Mouse (Mus musculus): ENCODE measurements around the gene Ube2t. TPM values are rescaled to one million over a fixed set of nuclear protein-coding genes. Genes with fewer than 3 reads are reported as not detected.
A peak's percentile ranks its signal among the peaks of the same experiment; 100 is the strongest.

Gene Ube2t
- total RNA-seq (2012; rRNA removed): 24.2 and 29.7 TPM in 2 replicates

GRCm38 (mm10) chr1:134962053-134962803 is at the start of gene Ube2t:
Ube2t (plus strand) TSS chr1:134962565.
- in situ Hi-C loops (cut with MboI; ENCODE audit: low sequenced_read_pairs in 2 of 2, unreplicated experiment in 2 of 2): no loop called here
- H3K4me3 ChIP-seq (ENCODE audit: insufficient read depth in 1 of 2, low read depth in 1 of 2, low read length in 2 of 2, poor library complexity in 1 of 2, severe bottlenecking in 1 of 2): peak within 1 kb of the TSS; percentile 82 to 87

GRCm38 (mm10) chr1:134913535-134913934 is 48.8 kb upstream of the Ube2t start:
- H3K27ac ChIP-seq (ENCODE audit: insufficient read depth, low read depth, low read length, poor library complexity, severe bottlenecking): no peak overlapping the region
- H3K9me3 ChIP-seq (ENCODE audit: control insufficient read depth, insufficient read depth, low read depth, low read length): no peaks in the 10 kb centered on the region
- no peak overlapping the region for H3K9ac ChIP-seq (ENCODE audit: insufficient read depth, low read depth, low read length, poor library complexity, severe bottlenecking)
- H3K36me3 ChIP-seq (ENCODE audit: control insufficient read depth, insufficient read depth, low read length, poor library complexity, severe bottlenecking): no peaks in the 10 kb centered on the region
- H3K4me1 ChIP-seq (ENCODE audit: control insufficient read depth in 2 of 2, insufficient read depth in 2 of 2, low read length in 2 of 2, poor library complexity in 1 of 2): no peaks in the 10 kb centered on the region
- in situ Hi-C loops (cut with MboI; ENCODE audit: low sequenced_read_pairs in 2 of 2, unreplicated experiment in 2 of 2): no loop called here
- H3K4me3 ChIP-seq (ENCODE audit: insufficient read depth in 1 of 2, low read depth in 1 of 2, low read length in 2 of 2, poor library complexity in 1 of 2, severe bottlenecking in 1 of 2): no peak overlapping the region
- DNase-seq (ENCODE audit: low read depth, low spot score): no peak
- TF ChIP-seq ZC3H11A (IDR thresholded peaks at IDR 0.05; ENCODE audit: borderline replicate concordance, low read depth, low read length): no peak
- TF ChIP-seq HCFC1 (IDR thresholded peaks at IDR 0.05; ENCODE audit: borderline replicate concordance, insufficient read depth, low read length): no peak
- no peak for TF ChIP-seq MAFK (IDR thresholded peaks at IDR 0.05; ENCODE audit: insufficient read depth, low read depth, low read length)
- no peak for TF ChIP-seq CHD2 (IDR thresholded peaks at IDR 0.05; ENCODE audit: low read depth, low read length)
- TF ChIP-seq ZNF384 (IDR thresholded peaks at IDR 0.05; ENCODE audit: low read depth, low read length): no peak

More at GRCm38 (mm10) chr1:134962053-134962803, at the start of gene Ube2t:
- no peak for TF ChIP-seq HCFC1 (IDR thresholded peaks at IDR 0.05; ENCODE audit: borderline replicate concordance, insufficient read depth, low read length)
- TF ChIP-seq ZC3H11A (IDR thresholded peaks at IDR 0.05; ENCODE audit: borderline replicate concordance, low read depth, low read length): no peak
- TF ChIP-seq CHD2 (IDR thresholded peaks at IDR 0.05; ENCODE audit: low read depth, low read length): peak; percentile 90
- Histone ChIP-seq H3K36me3 (ENCODE audit: control insufficient read depth, insufficient read depth, low read length, poor library complexity, severe bottlenecking) (peaks cover 6% of the 10 kb centered on the region; the same call in 1 of the 2 replicates), H3K9me3 (ENCODE audit: control insufficient read depth, insufficient read depth, low read depth, low read length) (no peaks in the 10 kb centered on the region), H3K27ac (ENCODE audit: insufficient read depth, low read depth, low read length, poor library complexity, severe bottlenecking) (peak within 1 kb of the TSS; percentile 64), H3K9ac (ENCODE audit: insufficient read depth, low read depth, low read length, poor library complexity, severe bottlenecking) (peak within 1 kb of the TSS; percentile 85), H3K4me1 (ENCODE audit: control insufficient read depth in 2 of 2, insufficient read depth in 2 of 2, low read length in 2 of 2, poor library complexity in 1 of 2) (peaks cover 0 to 4% of the 10 kb centered on the region in 2 experiments; a peak in 1 of 4 replicates)
- peak; percentile 92 for DNase-seq (ENCODE audit: low read depth, low spot score)

GRCm38 (mm10) chr1:134915421-134915820 is 46.9 kb upstream of the Ube2t start:
- Histone ChIP-seq H3K9me3 (ENCODE audit: control insufficient read depth, insufficient read depth, low read depth, low read length) (no peaks in the 10 kb centered on the region), H3K9ac (ENCODE audit: insufficient read depth, low read depth, low read length, poor library complexity, severe bottlenecking) (no peak overlapping the region), H3K36me3 (ENCODE audit: control insufficient read depth, insufficient read depth, low read length, poor library complexity, severe bottlenecking) (no peaks in the 10 kb centered on the region), H3K4me3 (ENCODE audit: insufficient read depth in 1 of 2, low read depth in 1 of 2, low read length in 2 of 2, poor library complexity in 1 of 2, severe bottlenecking in 1 of 2) (no peak overlapping the region), H3K4me1 (ENCODE audit: control insufficient read depth in 2 of 2, insufficient read depth in 2 of 2, low read length in 2 of 2, poor library complexity in 1 of 2) (no peaks in the 10 kb centered on the region), H3K27ac (ENCODE audit: insufficient read depth, low read depth, low read length, poor library complexity, severe bottlenecking) (no peak overlapping the region)
- in situ Hi-C loops (cut with MboI; ENCODE audit: low sequenced_read_pairs in 2 of 2, unreplicated experiment in 2 of 2): no loop called here
- no peak for TF ChIP-seq ZC3H11A (IDR thresholded peaks at IDR 0.05; ENCODE audit: borderline replicate concordance, low read depth, low read length)
- no peak for TF ChIP-seq CHD2 (IDR thresholded peaks at IDR 0.05; ENCODE audit: low read depth, low read length)
- no peak for TF ChIP-seq HCFC1 (IDR thresholded peaks at IDR 0.05; ENCODE audit: borderline replicate concordance, insufficient read depth, low read length)
- TF ChIP-seq MAFK (IDR thresholded peaks at IDR 0.05; ENCODE audit: insufficient read depth, low read depth, low read length): no peak
- TF ChIP-seq ZNF384 (IDR thresholded peaks at IDR 0.05; ENCODE audit: low read depth, low read length): no peak
- no peak for DNase-seq (ENCODE audit: low read depth, low spot score)

DNA sequence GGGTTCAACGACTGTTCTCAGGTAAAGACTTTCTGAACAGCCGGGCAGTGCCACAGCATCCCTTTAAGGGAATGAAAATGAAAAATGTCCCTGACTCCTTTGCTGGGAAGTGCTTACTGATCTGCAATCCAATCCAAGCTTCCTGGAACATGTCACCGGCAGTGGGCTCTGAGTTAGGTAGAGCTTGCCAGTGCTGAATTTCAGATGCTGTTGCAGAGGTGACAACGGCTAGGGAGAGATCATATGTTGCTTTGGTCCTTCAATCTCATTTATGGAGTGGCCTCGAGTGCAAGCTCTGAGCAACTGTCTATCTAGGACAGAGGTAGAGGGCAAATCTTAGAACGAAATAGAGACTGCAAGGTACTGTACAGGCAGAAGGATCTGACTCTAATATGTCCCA is 43.4 kb upstream of the Ube2t start:
- Histone ChIP-seq H3K9ac (ENCODE audit: insufficient read depth, low read depth, low read length, poor library complexity, severe bottlenecking) (no peak overlapping the region), H3K27ac (ENCODE audit: insufficient read depth, low read depth, low read length, poor library complexity, severe bottlenecking) (no peak overlapping the region), H3K4me1 (ENCODE audit: control insufficient read depth in 2 of 2, insufficient read depth in 2 of 2, low read length in 2 of 2, poor library complexity in 1 of 2) (no peaks in the 10 kb centered on the region), H3K36me3 (ENCODE audit: control insufficient read depth, insufficient read depth, low read length, poor library complexity, severe bottlenecking) (no peaks in the 10 kb centered on the region), H3K9me3 (ENCODE audit: control insufficient read depth, insufficient read depth, low read depth, low read length) (no peaks in the 10 kb centered on the region), H3K4me3 (ENCODE audit: insufficient read depth in 1 of 2, low read depth in 1 of 2, low read length in 2 of 2, poor library complexity in 1 of 2, severe bottlenecking in 1 of 2) (no peak overlapping the region)
- DNase-seq (ENCODE audit: low read depth, low spot score): no peak
- TF ChIP-seq MAFK (IDR thresholded peaks at IDR 0.05; ENCODE audit: insufficient read depth, low read depth, low read length): no peak
- no peak for TF ChIP-seq CHD2 (IDR thresholded peaks at IDR 0.05; ENCODE audit: low read depth, low read length)
- no peak for TF ChIP-seq HCFC1 (IDR thresholded peaks at IDR 0.05; ENCODE audit: borderline replicate concordance, insufficient read depth, low read length)
- TF ChIP-seq ZNF384 (IDR thresholded peaks at IDR 0.05; ENCODE audit: low read depth, low read length): no peak
- TF ChIP-seq ZC3H11A (IDR thresholded peaks at IDR 0.05; ENCODE audit: borderline replicate concordance, low read depth, low read length): no peak
- in situ Hi-C loops (cut with MboI; ENCODE audit: low sequenced_read_pairs in 2 of 2, unreplicated experiment in 2 of 2): no loop called here

Measured in ES-E14 (cell line).